Mouse (Mus musculus) heart, adult 2 months (tissue): Measurements from ENCODE around the gene C87436.

ENCODE experiments used
- CTCF ChIP-seq: fragments of 200-600 bp; IDR thresholded peaks from 2 replicates; pipeline ENCODE4 v1.8.1; 2022; ENCODE audit warnings: antibody characterized with exemption, mild to moderate bottlenecking, moderate library complexity
- EP300 ChIP-seq: fragments of 200-500 bp; IDR thresholded peaks from 2 replicates; pipeline ENCODE4 v1.6.1; 2011; ENCODE audit warnings: low read depth, low read length, control low read depth; ENCODE audit not compliant: insufficient read depth

DNA sequence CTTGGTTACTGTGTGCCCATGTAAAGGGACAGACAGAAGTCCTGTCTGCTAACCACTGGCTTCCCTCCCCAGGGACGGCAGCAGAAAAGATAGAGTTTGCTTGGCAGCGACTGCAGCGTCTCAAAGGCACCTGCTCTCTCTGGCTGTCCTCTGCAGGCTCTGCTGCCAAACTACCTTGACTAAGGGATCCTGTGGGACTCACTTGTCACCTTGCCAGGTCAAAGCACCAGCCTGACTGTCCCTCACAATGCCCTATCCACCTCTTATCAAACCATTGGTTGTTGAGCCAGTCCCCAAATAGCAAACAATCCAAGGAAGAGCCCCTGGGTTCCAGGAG, 49.9 kb downstream of the C87436 start:
- TF ChIP-seq EP300 (peak; percentile 60; the same call in 1 of the 2 replicates), CTCF (no peak)
